Mouse (Mus musculus) myocyte (in vitro differentiated cells): ENCODE results near the gene Htr2c. TPM values are rescaled to one million over a fixed set of nuclear protein-coding genes. Genes with fewer than 3 reads are reported as not detected.

ENCODE experiments used
- H3K27me3 ChIP-seq: one replicate; pipeline ENCODE4 v1.6.1; 2011; ENCODE audit not compliant: control insufficient read depth, insufficient read depth, insufficient read length
- H3K36me3 ChIP-seq: one replicate; pipeline ENCODE4 v1.6.1; 2011; ENCODE audit not compliant: control insufficient read depth, insufficient read depth
- H3K4me2 ChIP-seq: one replicate; pipeline ENCODE4 v1.6.1; 2011; ENCODE audit warnings: low read depth, control low read depth
- H3K4me3 ChIP-seq: one replicate; pipeline ENCODE4 v1.5.1; 2011; ENCODE audit warnings: mild to moderate bottlenecking, control low read depth, moderate library complexity
- H3K79me2 ChIP-seq: one replicate; pipeline ENCODE4 v1.6.1; 2011; ENCODE audit not compliant: control insufficient read depth, insufficient read depth
- H3ac ChIP-seq: one replicate; pipeline ENCODE4 v1.6.1; 2011; ENCODE audit not compliant: control insufficient read depth, insufficient read length
- CEBPB ChIP-seq: IDR thresholded peaks from 2 replicates; pipeline ENCODE4 v1.6.1; 2011; ENCODE audit warnings: mild to moderate bottlenecking, moderate library complexity; ENCODE audit not compliant: poor library complexity, insufficient read depth, severe bottlenecking
- E2F4 ChIP-seq: IDR thresholded peaks from one replicate; pipeline ENCODE4 v1.6.1; 2011; ENCODE audit warnings: mild to moderate bottlenecking, control low read depth, moderate library complexity; ENCODE audit not compliant: insufficient read depth
- MAX ChIP-seq: IDR thresholded peaks from one replicate; pipeline ENCODE4 v1.6.1; 2011; ENCODE audit warnings: low read depth, mild to moderate bottlenecking, control low read depth
- MYOD1 ChIP-seq, 3 experiments: IDR thresholded peaks; one replicate each; pipeline ENCODE4 v1.6.1; 2011; ENCODE audit warnings: control low read depth in 2 of 3, low read depth in 2 of 3, mild to moderate bottlenecking in 2 of 3, moderate library complexity in 1 of 3; ENCODE audit not compliant: insufficient read length in 2 of 3, control insufficient read depth in 1 of 3
- MYOG ChIP-seq, 3 experiments: IDR thresholded peaks; one replicate each; pipeline ENCODE4 v1.6.1; 2011; ENCODE audit warnings: control low read depth in 2 of 3, low read depth in 2 of 3, mild to moderate bottlenecking in 2 of 3; ENCODE audit not compliant: insufficient read length in 2 of 3, control insufficient read depth in 1 of 3, insufficient read depth in 1 of 3
- POLR2A ChIP-seq: IDR thresholded peaks from one replicate; pipeline ENCODE4 v1.6.1; 2011; ENCODE audit warnings: low read depth, mild to moderate bottlenecking, control low read depth, moderate library complexity; ENCODE audit not compliant: insufficient read length
- POLR2AphosphoS2 ChIP-seq: IDR thresholded peaks from one replicate; pipeline ENCODE4 v1.6.1; 2011; ENCODE audit warnings: low read depth, control low read depth; ENCODE audit not compliant: insufficient read length
- REST ChIP-seq: IDR thresholded peaks from one replicate; pipeline ENCODE4 v1.6.1; 2011; ENCODE audit warnings: mild to moderate bottlenecking, control low read depth, moderate library complexity; ENCODE audit not compliant: insufficient read depth, insufficient read length
- SRF ChIP-seq: IDR thresholded peaks from one replicate; pipeline ENCODE4 v1.6.1; 2011; ENCODE audit warnings: low read depth; ENCODE audit not compliant: control insufficient read depth, insufficient read length
- TCF12 ChIP-seq: IDR thresholded peaks from one replicate; pipeline ENCODE4 v1.6.1; 2011; ENCODE audit warnings: mild to moderate bottlenecking, control low read depth; ENCODE audit not compliant: poor library complexity, insufficient read depth, severe bottlenecking
- TCF3 ChIP-seq: IDR thresholded peaks from one replicate; pipeline ENCODE4 v1.6.1; 2011; ENCODE audit warnings: low read depth, control low read depth; ENCODE audit not compliant: insufficient read length
- USF1 ChIP-seq: IDR thresholded peaks from one replicate; pipeline ENCODE4 v1.6.1; 2011; ENCODE audit warnings: low read depth, mild to moderate bottlenecking, control low read depth, moderate library complexity
- polyA plus RNA-seq: library from polyadenylated mRNA; unstranded; fragments of >200 nt; fragmentation: generic; extraction: Trizol; gene quantifications from one replicate; pipeline ENCODE4 v1.2.1, GENCODE M21; 2012; ENCODE audit warnings: missing spikeins

Htr2c gene
- polyA plus RNA-seq, 1 experiment: not detected

GRCm38 (mm10) chrX:147071622-147072021 is 109.3 kb downstream of the Htr2c start:
- TF ChIP-seq POLR2A: no peak
- no peak for TF ChIP-seq REST
- Histone ChIP-seq H3K79me2 (no peaks in the 10 kb centered on the region), H3K4me2 (no peak overlapping the region), H3K27me3 (no peaks in the 10 kb centered on the region), H3K36me3 (no peaks in the 10 kb centered on the region), H3K4me3 (no peak overlapping the region), H3ac (no peak overlapping the region)

GRCm38 (mm10) chrX:147119155-147119554 is 156.8 kb downstream of the Htr2c start:
- peak overlapping the region; percentile 49 for H3K4me2 ChIP-seq

DNA sequence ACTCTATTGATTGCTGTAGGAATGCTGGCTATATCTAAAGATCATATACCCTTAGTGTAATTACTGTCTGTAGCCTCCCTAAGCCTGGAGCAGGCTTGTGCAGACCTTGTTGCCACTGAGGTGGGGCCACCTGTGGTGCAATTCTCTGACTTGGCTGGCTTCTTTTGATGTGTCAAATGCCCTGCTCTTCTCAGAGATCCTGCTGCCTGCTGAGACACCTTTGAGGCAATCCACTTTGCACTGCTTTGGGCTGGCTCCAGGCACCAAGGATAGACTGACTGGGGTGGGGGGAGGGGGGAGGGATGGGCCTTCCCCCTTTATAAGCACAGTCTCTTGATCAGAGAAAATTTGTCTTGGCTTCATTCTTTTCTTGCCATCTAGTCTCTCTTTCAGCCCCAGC is 252.9 kb downstream of the Htr2c start:
- Histone ChIP-seq H3K36me3 (no peaks in the 10 kb centered on the region), H3K4me2 (no peak overlapping the region), H3K27me3 (no peaks in the 10 kb centered on the region), H3K4me3 (no peak overlapping the region), H3K79me2 (no peaks in the 10 kb centered on the region), H3ac (no peak overlapping the region)
- TF ChIP-seq POLR2AphosphoS2 (no peak), TCF12 (no peak), MYOG (IDR thresholded peaks at IDR 0.05; ENCODE audit: control insufficient read depth in 1 of 3, insufficient read depth in 1 of 3, insufficient read length in 2 of 3, low read depth in 2 of 3) (no peak), MAX (no peak), CEBPB (no peak), SRF (no peak), MYOD1 (IDR thresholded peaks at IDR 0.05; ENCODE audit: control insufficient read depth in 1 of 3, insufficient read length in 2 of 3, low read depth in 2 of 3) (no peak), USF1 (no peak), TCF3 (no peak), REST (no peak), E2F4 (no peak)

More at GRCm38 (mm10) chrX:147119155-147119554, 156.8 kb downstream of the Htr2c start:
- Histone ChIP-seq H3K4me3 (no peak overlapping the region), H3K36me3 (no peaks in the 10 kb centered on the region), H3K79me2 (no peaks in the 10 kb centered on the region), H3ac (no peak overlapping the region), H3K27me3 (no peaks in the 10 kb centered on the region)
- TF ChIP-seq MYOD1 (IDR thresholded peaks at IDR 0.05; ENCODE audit: control insufficient read depth in 1 of 3, insufficient read length in 2 of 3, low read depth in 2 of 3): no peak
- TF ChIP-seq SRF: no peak
- TF ChIP-seq POLR2A: no peak
- TF ChIP-seq MAX: no peak
- no peak for TF ChIP-seq POLR2AphosphoS2
- no peak for TF ChIP-seq REST
- no peak for TF ChIP-seq TCF3

DNA sequence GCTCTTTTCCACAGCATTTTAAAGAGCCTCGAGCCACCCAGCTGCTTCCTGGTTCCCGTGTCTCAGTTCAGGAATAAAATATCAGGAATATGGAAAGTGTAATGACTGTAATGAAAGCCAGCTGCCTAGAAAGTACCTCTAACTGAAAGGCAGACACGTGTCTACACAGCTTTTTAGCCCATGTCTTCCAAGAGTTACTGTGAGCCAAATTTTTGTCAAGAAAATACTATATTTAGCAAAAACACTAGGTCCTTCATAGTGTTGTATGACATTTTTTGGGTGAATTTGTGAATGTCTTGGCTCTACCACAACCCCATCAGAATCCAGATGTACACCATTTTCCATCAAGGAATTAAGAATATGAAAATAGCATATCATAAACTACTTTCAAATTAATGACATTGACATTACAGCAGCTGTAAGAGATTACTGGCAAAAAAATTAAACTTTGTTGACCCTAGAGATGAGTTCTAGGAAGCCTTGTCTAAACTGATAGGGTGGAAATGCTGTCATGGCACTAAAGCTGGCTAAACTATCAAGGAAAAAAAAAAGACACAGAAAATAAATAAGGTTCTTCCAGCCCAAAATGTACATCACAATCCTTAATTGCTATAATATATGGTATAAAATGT is 255.2 kb downstream of the Htr2c start:
- H3K36me3 ChIP-seq: no peaks in the 10 kb centered on the region
- peak overlapping the region; percentile 38 for H3K4me2 ChIP-seq
- H3K4me3 ChIP-seq: no peak overlapping the region
- H3K27me3 ChIP-seq: no peaks in the 10 kb centered on the region
- TF ChIP-seq TCF12: no peak
- TF ChIP-seq TCF3: no peak
- TF ChIP-seq MAX: no peak
- no peak for TF ChIP-seq POLR2A
- TF ChIP-seq MYOD1 (IDR thresholded peaks at IDR 0.05; ENCODE audit: control insufficient read depth in 1 of 3, insufficient read length in 2 of 3, low read depth in 2 of 3): no peak
- no peak for TF ChIP-seq MYOG (IDR thresholded peaks at IDR 0.05; ENCODE audit: control insufficient read depth in 1 of 3, insufficient read depth in 1 of 3, insufficient read length in 2 of 3, low read depth in 2 of 3)
- no peak for TF ChIP-seq E2F4
- no peak for TF ChIP-seq REST
- no peak for TF ChIP-seq USF1
- no peak for TF ChIP-seq CEBPB
- no peak for TF ChIP-seq POLR2AphosphoS2
- TF ChIP-seq SRF: no peak
- H3K79me2 ChIP-seq: no peaks in the 10 kb centered on the region
- H3ac ChIP-seq: no peak overlapping the region

- TF ChIP-seq SRF: no peak
- 0 out of 2 replicates have a peak, but pooled peaks have one; percentile 41 for TF ChIP-seq CEBPB
- H3ac ChIP-seq: no peak overlapping the region
- no peak overlapping the region for H3K4me3 ChIP-seq
- H3K79me2 ChIP-seq: no peaks in the 10 kb centered on the region
- H3K4me2 ChIP-seq: peak overlapping the region; percentile 48
- H3K27me3 ChIP-seq: no peaks in the 10 kb centered on the region
- H3K36me3 ChIP-seq: no peaks in the 10 kb centered on the region
Measured at GRCm38 (mm10) chrX:147238806-147239542, 276.7 kb downstream of the Htr2c start.
